Comparison of ENCODE assay signal across 22 mouse cellular contexts in genomic region chr12:108985025-108985424, GRCm38 (mm10).
DNase-seq lines count a peak whose midpoint lies in the region; ATAC-seq and TF ChIP-seq lines count a peak whose summit lies in the region.
"Had no signal": no experiment of that assay in that cellular context is flagged by ENCODE, and none has a peak within 500 bp of the region (broad histone marks: within the 10 kb centered on the region; RNA-seq: fewer than 3 reads in every experiment).

No protein-coding gene starts in this region.

- H3K9me3 ChIP-seq in hindbrain, embryonic 12.5 days (replicated peaks), result no peaks in the 10 kb centered on the region
- H3K9me3 ChIP-seq in hindbrain, embryonic 14.5 days (ENCODE audit: control insufficient read depth, low read length), result no peaks in the 10 kb centered on the region
- H3K9me3 ChIP-seq in midbrain, embryonic 14.5 days (ENCODE audit: control insufficient read depth, low read length), result no peaks in the 10 kb centered on the region
- no peaks in the 10 kb centered on the region for H3K9me3 ChIP-seq in midbrain, embryonic 16.5 days (replicated peaks; ENCODE audit: control insufficient read depth, low read length, poor library complexity, severe bottlenecking)
- no peaks in the 10 kb centered on the region for H3K9me3 ChIP-seq in stomach, postnatal 0 days (ENCODE audit: control insufficient read depth, low read length)
- H3K9me3 ChIP-seq: hindbrain, embryonic 15.5 days; liver, embryonic 15.5 days; stomach, embryonic 15.5 days had no signal

- H3K36me3 ChIP-seq in hindbrain, embryonic 12.5 days, result no peaks in the 10 kb centered on the region
- no peaks in the 10 kb centered on the region for H3K36me3 ChIP-seq in hindbrain, embryonic 14.5 days (replicated peaks; ENCODE audit: control insufficient read depth, insufficient read depth)
- H3K36me3 ChIP-seq in midbrain, embryonic 14.5 days (ENCODE audit: control insufficient read depth, insufficient read depth, low read length), result no peaks in the 10 kb centered on the region
- no peaks in the 10 kb centered on the region for H3K36me3 ChIP-seq in midbrain, embryonic 16.5 days (ENCODE audit: control insufficient read depth, insufficient read depth, low read length)
- no peaks in the 10 kb centered on the region for H3K36me3 ChIP-seq in stomach, postnatal 0 days (ENCODE audit: control insufficient read depth, insufficient read depth, low read length)
- H3K36me3 ChIP-seq: hindbrain, embryonic 15.5 days; liver, embryonic 15.5 days; stomach, embryonic 15.5 days had no signal

- no peak for DNase-seq in hindbrain, embryonic 14.5 days (ENCODE audit: low spot score)
- no peak for DNase-seq in midbrain, embryonic 14.5 days
- peak; percentile 29 for DNase-seq in R1 (ENCODE audit: low read depth, low spot score)
- no peak for DNase-seq in stomach, postnatal 0 days (ENCODE audit: low spot score)
- DNase-seq in adrenal gland, adult (ENCODE audit: inconsistent age in 2 of 2, low spot score in 1 of 2), result no peak
- DNase-seq: B cell, adult 2 months; cerebellum, adult 18-20 months; forebrain, postnatal 0 days; heart, postnatal 14 days; layer of hippocampus, adult 9-11 months; lung, embryonic 14.5 days; right cerebral cortex, postnatal 25 days; thymus, adult 18-20 months; thymus, postnatal 36 days had no signal

- H3K4me3 ChIP-seq in hindbrain, embryonic 12.5 days, result no peak overlapping the region
- no peak overlapping the region for H3K4me3 ChIP-seq in hindbrain, embryonic 14.5 days (replicated peaks; ENCODE audit: low read length)
- H3K4me3 ChIP-seq in midbrain, embryonic 14.5 days (replicated peaks; ENCODE audit: low read depth, low read length), result no peak overlapping the region
- no peak overlapping the region for H3K4me3 ChIP-seq in midbrain, embryonic 16.5 days (ENCODE audit: low read depth, low read length)
- no peak overlapping the region for H3K4me3 ChIP-seq in stomach, postnatal 0 days (ENCODE audit: low read depth, low read length)
- H3K4me3 ChIP-seq: erythroblast, embryonic 14.5 days; hindbrain, embryonic 15.5 days; liver, embryonic 15.5 days; stomach, embryonic 15.5 days had no signal

- H3K27me3 ChIP-seq in hindbrain, embryonic 12.5 days, result no peaks in the 10 kb centered on the region
- H3K27me3 ChIP-seq in hindbrain, embryonic 14.5 days (ENCODE audit: control insufficient read depth, insufficient read depth, low read length), result no peaks in the 10 kb centered on the region
- no peaks in the 10 kb centered on the region for H3K27me3 ChIP-seq in midbrain, embryonic 14.5 days (ENCODE audit: control insufficient read depth, insufficient read depth, low read length)
- H3K27me3 ChIP-seq in midbrain, embryonic 16.5 days (ENCODE audit: control insufficient read depth, insufficient read depth, low read depth, low read length), result no peaks in the 10 kb centered on the region
- no peaks in the 10 kb centered on the region for H3K27me3 ChIP-seq in stomach, postnatal 0 days (ENCODE audit: control insufficient read depth, insufficient read depth, low read length)
- H3K27me3 ChIP-seq: hindbrain, embryonic 15.5 days; liver, embryonic 15.5 days; stomach, embryonic 15.5 days had no signal

- 0 out of 2 replicates have a peak overlapping the region, but pooled peaks have one; percentile 1 for H3K27ac ChIP-seq in hindbrain, embryonic 12.5 days
- no peak overlapping the region for H3K27ac ChIP-seq in hindbrain, embryonic 14.5 days
- 0 out of 2 replicates have a peak overlapping the region, but pooled peaks have one; percentile 17 for H3K27ac ChIP-seq in midbrain, embryonic 14.5 days (replicated peaks; ENCODE audit: low read depth, low read length)
- no peak overlapping the region for H3K27ac ChIP-seq in midbrain, embryonic 16.5 days (ENCODE audit: low read length)
- H3K27ac ChIP-seq in stomach, postnatal 0 days (replicated peaks), result no peak overlapping the region
- H3K27ac ChIP-seq: hindbrain, embryonic 15.5 days; liver, embryonic 15.5 days; stomach, embryonic 15.5 days had no signal

- no peak for TF ChIP-seq EP300 in stomach, postnatal 0 days (optimal IDR thresholded peaks at IDR 0.05)

- WGBS in hindbrain, embryonic 12.5 days, result 66% methylated on average over 6 of the region's 6 CpGs
- 84% methylated on average over 6 of the region's 6 CpGs for WGBS in hindbrain, embryonic 14.5 days
- WGBS in midbrain, embryonic 14.5 days, result 75% methylated on average over 6 of the region's 6 CpGs
- WGBS in midbrain, embryonic 16.5 days, result 71% methylated on average over 6 of the region's 6 CpGs
- 78% methylated on average over 6 of the region's 6 CpGs for WGBS in stomach, postnatal 0 days

- no peak overlapping the region for H3K9ac ChIP-seq in hindbrain, embryonic 12.5 days
- no peak overlapping the region for H3K9ac ChIP-seq in hindbrain, embryonic 14.5 days
- H3K9ac ChIP-seq in midbrain, embryonic 14.5 days (replicated peaks; ENCODE audit: low read length), result no peak overlapping the region
- H3K9ac ChIP-seq in midbrain, embryonic 16.5 days (ENCODE audit: low read depth, low read length), result no peak overlapping the region
- no peak overlapping the region for H3K9ac ChIP-seq in stomach, postnatal 0 days (ENCODE audit: low read length)
- H3K9ac ChIP-seq: forebrain, postnatal 0 days; hindbrain, embryonic 15.5 days; liver, embryonic 15.5 days; lung, embryonic 14.5 days; stomach, embryonic 15.5 days had no signal

- no peak overlapping the region for H3K4me2 ChIP-seq in hindbrain, embryonic 12.5 days (replicated peaks)
- no peak overlapping the region for H3K4me2 ChIP-seq in hindbrain, embryonic 14.5 days (replicated peaks)
- H3K4me2 ChIP-seq in midbrain, embryonic 14.5 days (ENCODE audit: low read length), result no peak overlapping the region
- H3K4me2 ChIP-seq in midbrain, embryonic 16.5 days (ENCODE audit: low read length), result no peak overlapping the region
- no peak overlapping the region for H3K4me2 ChIP-seq in stomach, postnatal 0 days (replicated peaks; ENCODE audit: low read depth)
- H3K4me2 ChIP-seq: hindbrain, embryonic 15.5 days; liver, embryonic 15.5 days; lung, embryonic 14.5 days; midbrain, embryonic 11.5 days; stomach, embryonic 15.5 days had no signal

- no peak for ATAC-seq in hindbrain, embryonic 12.5 days (ENCODE audit: low FRiP score)
- ATAC-seq in hindbrain, embryonic 14.5 days (ENCODE audit: low FRiP score), result no peak
- no peak for ATAC-seq in midbrain, embryonic 14.5 days (ENCODE audit: low FRiP score, low TSS enrichment)
- no peak for ATAC-seq in midbrain, embryonic 16.5 days
- peak; percentile 28; the same call in 1 of the 2 replicates for ATAC-seq in stomach, postnatal 0 days (ENCODE audit: low FRiP score, low TSS enrichment)
- ATAC-seq: forebrain, postnatal 0 days; intestine, embryonic 16.5 days had no signal

- no peak for TF ChIP-seq CTCF in stomach, postnatal 0 days (IDR thresholded peaks at IDR 0.05; ENCODE audit: low read depth)

- H3K4me1 ChIP-seq in hindbrain, embryonic 12.5 days, result peaks cover 22% of the 10 kb centered on the region
- H3K4me1 ChIP-seq in hindbrain, embryonic 14.5 days (replicated peaks; ENCODE audit: control insufficient read depth, insufficient read depth, low read length), result peaks cover 24% of the 10 kb centered on the region
- peaks cover 14% of the 10 kb centered on the region for H3K4me1 ChIP-seq in midbrain, embryonic 14.5 days (ENCODE audit: control insufficient read depth, insufficient read depth, low read length)
- H3K4me1 ChIP-seq in midbrain, embryonic 16.5 days (ENCODE audit: control insufficient read depth, insufficient read depth, low read length), result no peaks in the 10 kb centered on the region; the same call in 1 of the 2 replicates
- no peaks in the 10 kb centered on the region; the same call in 1 of the 2 replicates for H3K4me1 ChIP-seq in stomach, postnatal 0 days (replicated peaks; ENCODE audit: control insufficient read depth, insufficient read depth)
- H3K4me1 ChIP-seq: liver, embryonic 15.5 days; stomach, embryonic 15.5 days had no signal

Comparison
In these comparisons a context has a peak if more than half of its experiments do, and no peak if none do; other contexts are left out.
1. H3K27ac ChIP-seq: peak in hindbrain, embryonic 12.5 days (single experiment) and midbrain, embryonic 14.5 days (single experiment); none in hindbrain, embryonic 14.5 days (single experiment), midbrain, embryonic 16.5 days (single experiment) and stomach, postnatal 0 days (single experiment).